16 mouse cellular contexts compared by ENCODE assay signal in genomic region chr17:12292356-12292755, GRCm38 (mm10).
"Had no signal": no experiment of that assay in that cellular context is flagged by ENCODE, and none has a peak within 500 bp of the region (broad histone marks: within the 10 kb centered on the region; RNA-seq: fewer than 3 reads in every experiment).

No protein-coding gene starts in this region.

- DNase-seq: retina, postnatal 1 day; right cerebral cortex, adult 18-20 months; right cerebral cortex, postnatal 14 days; right cerebral cortex, postnatal 25 days; right cerebral cortex, postnatal 4 days; spleen, adult 18-20 months; thymus, adult 18-20 months; thymus, adult 2 months; thymus, postnatal 14 days; thymus, postnatal 25 days; thymus, postnatal 36 days; thymus, postnatal 4 days had no signal

- H3K4me2 ChIP-seq: neural tube, embryonic 13.5 days; neural tube, embryonic 15.5 days; stomach, embryonic 15.5 days had no signal

- H3K27me3 ChIP-seq: neural tube, embryonic 13.5 days; neural tube, embryonic 15.5 days; stomach, embryonic 15.5 days had no signal

- H3K9me3 ChIP-seq: neural tube, embryonic 13.5 days; neural tube, embryonic 15.5 days; stomach, embryonic 15.5 days had no signal

- H3K27ac ChIP-seq: neural tube, embryonic 13.5 days; stomach, embryonic 15.5 days; stomach, postnatal 0 days had no signal

- H3K36me3 ChIP-seq: neural tube, embryonic 15.5 days; stomach, embryonic 15.5 days had no signal

- H3K4me3 ChIP-seq: neural tube, embryonic 13.5 days; neural tube, embryonic 15.5 days; stomach, embryonic 15.5 days had no signal

- H3K9ac ChIP-seq: neural tube, embryonic 13.5 days; neural tube, embryonic 15.5 days; stomach, embryonic 15.5 days had no signal
